Mouse (Mus musculus): ENCODE measurements around the gene Cecr2. TPM values are rescaled to one million over a fixed set of nuclear protein-coding genes. Genes with fewer than 3 reads are reported as not detected.
"Not testable (repeated sequence)": the region's sequence is repeated elsewhere in the genome, so short reads cannot be mapped to it uniquely, and the experiment has no call there.

Gene Cecr2
- total RNA-seq (2014; fragmentation: Nextera tagmentation), result 10.0 and 20.7 TPM in 2 replicates
- total RNA-seq (2017), result 10.9 and 11.8 TPM in 2 replicates

- ATAC-seq (replicated peaks; ENCODE audit: low FRiP score, low TSS enrichment, poor library complexity, severe bottlenecking), result peak; percentile 63
Observed at GRCm38 (mm10) chr6:120665816-120666760, at the start of gene Cecr2. Gene Cecr2, plus strand, starts transcription at chr6:120666369.

GRCm38 (mm10) chr6:120617586-120617985 lies 48.6 kb upstream of the Cecr2 start:
- ATAC-seq (replicated peaks; ENCODE audit: low FRiP score, low TSS enrichment, poor library complexity, severe bottlenecking), result no peak

- peak; percentile 64; the same call in 1 of the 2 replicates for ATAC-seq (replicated peaks; ENCODE audit: low FRiP score, low TSS enrichment, poor library complexity, severe bottlenecking)
Observed at GRCm38 (mm10) chr6:120618518-120619402, 47.4 kb upstream of the Cecr2 start.

GRCm38 (mm10) chr6:120620193-120620592 lies 46.0 kb upstream of the Cecr2 start:
- ATAC-seq (replicated peaks; ENCODE audit: low FRiP score, low TSS enrichment, poor library complexity, severe bottlenecking), result no peak

GRCm38 (mm10) chr6:120625081-120625480 lies 41.1 kb upstream of the Cecr2 start:
- ATAC-seq (replicated peaks; ENCODE audit: low FRiP score, low TSS enrichment, poor library complexity, severe bottlenecking), result no peak

- ATAC-seq (replicated peaks; ENCODE audit: low FRiP score, low TSS enrichment, poor library complexity, severe bottlenecking), result no peak
Observed at GRCm38 (mm10) chr6:120627096-120627495, 39.1 kb upstream of the Cecr2 start.

- ATAC-seq (replicated peaks; ENCODE audit: low FRiP score, low TSS enrichment, poor library complexity, severe bottlenecking), result no peak
Observed at GRCm38 (mm10) chr6:120628963-120629362, 37.2 kb upstream of the Cecr2 start.

GRCm38 (mm10) chr6:120635391-120636028 lies 30.7 kb upstream of the Cecr2 start:
- ATAC-seq (replicated peaks; ENCODE audit: low FRiP score, low TSS enrichment, poor library complexity, severe bottlenecking), result no peak

GRCm38 (mm10) chr6:120639547-120639946 lies 26.6 kb upstream of the Cecr2 start:
- no peak for ATAC-seq (replicated peaks; ENCODE audit: low FRiP score, low TSS enrichment, poor library complexity, severe bottlenecking)

- ATAC-seq (replicated peaks; ENCODE audit: low FRiP score, low TSS enrichment, poor library complexity, severe bottlenecking), result no peak
Observed at GRCm38 (mm10) chr6:120641866-120642378, 24.2 kb upstream of the Cecr2 start.

- no peak for ATAC-seq (replicated peaks; ENCODE audit: low FRiP score, low TSS enrichment, poor library complexity, severe bottlenecking)
Observed at GRCm38 (mm10) chr6:120643776-120644175, 22.4 kb upstream of the Cecr2 start.

- ATAC-seq (replicated peaks; ENCODE audit: low FRiP score, low TSS enrichment, poor library complexity, severe bottlenecking), result no peak
Observed at GRCm38 (mm10) chr6:120644346-120645299, 21.5 kb upstream of the Cecr2 start.

GRCm38 (mm10) chr6:120647246-120648028 lies 18.7 kb upstream of the Cecr2 start:
- ATAC-seq (replicated peaks; ENCODE audit: low FRiP score, low TSS enrichment, poor library complexity, severe bottlenecking), result not testable (repeated sequence)

GRCm38 (mm10) chr6:120648205-120648604 lies 18.0 kb upstream of the Cecr2 start:
- ATAC-seq (replicated peaks; ENCODE audit: low FRiP score, low TSS enrichment, poor library complexity, severe bottlenecking), result no peak

GRCm38 (mm10) chr6:120652666-120653065 lies 13.5 kb upstream of the Cecr2 start:
- ATAC-seq (replicated peaks; ENCODE audit: low FRiP score, low TSS enrichment, poor library complexity, severe bottlenecking), result no peak

- no peak for ATAC-seq (replicated peaks; ENCODE audit: low FRiP score, low TSS enrichment, poor library complexity, severe bottlenecking)
Observed at GRCm38 (mm10) chr6:120655702-120656101, 10.5 kb upstream of the Cecr2 start.

GRCm38 (mm10) chr6:120658848-120659247 lies 7.3 kb upstream of the Cecr2 start:
- ATAC-seq (replicated peaks; ENCODE audit: low FRiP score, low TSS enrichment, poor library complexity, severe bottlenecking), result no peak
